In the genomic region with DNA sequence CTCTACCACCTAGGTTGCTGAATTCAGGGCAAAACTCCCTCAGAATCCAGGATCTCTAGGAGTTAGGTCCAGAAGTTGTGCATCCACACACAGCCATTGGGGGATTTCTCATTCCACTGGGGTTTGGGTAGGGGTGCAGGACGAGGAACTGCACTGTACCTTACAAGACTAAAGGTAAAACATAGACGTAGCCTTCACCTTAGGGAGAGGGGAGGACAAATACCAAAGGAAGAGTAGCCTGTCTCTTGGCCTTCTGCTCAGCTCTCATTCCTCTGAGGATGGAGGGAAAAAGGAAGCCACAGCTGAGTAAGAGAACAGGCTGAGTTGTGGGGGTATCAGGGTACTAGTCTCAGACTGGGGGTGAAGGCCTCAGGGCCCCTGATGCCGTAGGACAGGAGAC, we compare ENCODE assay signal across 9 mouse cellular contexts. TPM values are rescaled to one million over a fixed set of nuclear protein-coding genes. Genes with fewer than 3 reads are reported as not detected.
DNase-seq lines count a peak whose midpoint lies in the region; ATAC-seq lines count a peak whose summit lies in the region.
"Had no signal": no experiment of that assay in that cellular context is flagged by ENCODE, and none has a peak within 500 bp of the region (broad histone marks: within the 10 kb centered on the region; RNA-seq: fewer than 3 reads in every experiment).

A gene (minus strand): TSS at position 101 of the 400 bp plus-strand sequence.

- peaks cover 51% of the 10 kb centered on the region for H3K36me3 ChIP-seq in heart, embryonic 16.5 days (ENCODE audit: control insufficient read depth, insufficient read depth)
- peaks cover 46% of the 10 kb centered on the region for H3K36me3 ChIP-seq in liver, embryonic 11.5 days (ENCODE audit: control insufficient read depth, insufficient read depth, low read length)
- peaks cover 96% of the 10 kb centered on the region for H3K36me3 ChIP-seq in liver, embryonic 12.5 days
- peaks cover 26% of the 10 kb centered on the region for H3K36me3 ChIP-seq in macrophage (ENCODE audit: inconsistent target)
- H3K36me3 ChIP-seq in hindbrain, embryonic 10.5 days, result peaks cover 99% of the 10 kb centered on the region

- H3K9ac ChIP-seq in heart, embryonic 16.5 days (ENCODE audit: low read length), result peak within 1 kb of the TSS; percentile 23; the same call in 1 of the 2 replicates
- no peak within 1 kb of the TSS for H3K9ac ChIP-seq in liver, embryonic 11.5 days (ENCODE audit: low read depth, low read length)
- H3K9ac ChIP-seq in liver, embryonic 12.5 days, result no peak within 1 kb of the TSS

- no peak within 1 kb of the TSS for H3K4me3 ChIP-seq in heart, embryonic 16.5 days (ENCODE audit: low read length)
- H3K4me3 ChIP-seq in liver, embryonic 11.5 days (ENCODE audit: low read depth, low read length), result no peak within 1 kb of the TSS
- no peak within 1 kb of the TSS for H3K4me3 ChIP-seq in liver, embryonic 12.5 days
- peak within 1 kb of the TSS; percentile 60 for H3K4me3 ChIP-seq in brown adipose tissue, adult 24 weeks (ENCODE audit: insufficient read depth, low read depth, low read length)
- H3K4me3 ChIP-seq in macrophage (ENCODE audit: inconsistent target), result peak within 1 kb of the TSS; percentile 24
- no peak within 1 kb of the TSS for H3K4me3 ChIP-seq in hindbrain, embryonic 10.5 days

- H3K27ac ChIP-seq in heart, embryonic 16.5 days (ENCODE audit: low read length), result peak within 1 kb of the TSS; percentile 60
- no peak within 1 kb of the TSS for H3K27ac ChIP-seq in liver, embryonic 11.5 days (ENCODE audit: low read depth, low read length)
- H3K27ac ChIP-seq in liver, embryonic 12.5 days, result no peak within 1 kb of the TSS
- peak within 1 kb of the TSS; percentile 86 for H3K27ac ChIP-seq in brown adipose tissue, adult 24 weeks (replicated peaks; ENCODE audit: low read depth, low read length)
- H3K27ac ChIP-seq in macrophage, result peak within 1 kb of the TSS; percentile 73
- H3K27ac ChIP-seq in hindbrain, embryonic 10.5 days, result no peak within 1 kb of the TSS

- no peak for ATAC-seq in heart, embryonic 16.5 days (replicated peaks; ENCODE audit: extremely low read depth, insufficient read depth, low FRiP score)
- no peak for ATAC-seq in liver, embryonic 11.5 days (replicated peaks; ENCODE audit: low FRiP score)
- no peak for ATAC-seq in liver, embryonic 12.5 days

- H3K27me3 ChIP-seq in heart, embryonic 16.5 days (ENCODE audit: control insufficient read depth, insufficient read depth, low read length), result no peaks in the 10 kb centered on the region
- H3K27me3 ChIP-seq in liver, embryonic 11.5 days (replicated peaks; ENCODE audit: control insufficient read depth, insufficient read depth, low read length), result no peaks in the 10 kb centered on the region
- H3K27me3 ChIP-seq in liver, embryonic 12.5 days (replicated peaks), result no peaks in the 10 kb centered on the region
- no peaks in the 10 kb centered on the region for H3K27me3 ChIP-seq in hindbrain, embryonic 10.5 days (ENCODE audit: insufficient read depth, poor library complexity, severe bottlenecking)

- intact Hi-C loops in heart, postnatal 14 days (cut with DNase I), result no loop called here

- DNase-seq in heart, postnatal 14 days, result no peak
- DNase-seq in liver, embryonic 11.5 days (ENCODE audit: low spot score), result peak; percentile 15
- no peak for DNase-seq in hindbrain, embryonic 10.5 days (ENCODE audit: low spot score)
- DNase-seq: gastrocnemius, postnatal 25 days; right cerebral cortex, postnatal 14 days had no signal

- H3K9me3 ChIP-seq in heart, embryonic 16.5 days (replicated peaks; ENCODE audit: control insufficient read depth, low read length), result no peaks in the 10 kb centered on the region
- H3K9me3 ChIP-seq in liver, embryonic 11.5 days (ENCODE audit: control insufficient read depth, low read length), result no peaks in the 10 kb centered on the region
- no peaks in the 10 kb centered on the region for H3K9me3 ChIP-seq in liver, embryonic 12.5 days (replicated peaks)
- H3K9me3 ChIP-seq in hindbrain, embryonic 10.5 days, result no peaks in the 10 kb centered on the region

- peak within 1 kb of the TSS; percentile 27 for H3K4me2 ChIP-seq in heart, embryonic 16.5 days (ENCODE audit: low read depth, low read length)
- H3K4me2 ChIP-seq in liver, embryonic 11.5 days, result no peak within 1 kb of the TSS
- H3K4me2 ChIP-seq in liver, embryonic 12.5 days, result no peak within 1 kb of the TSS

- H3K4me1 ChIP-seq in heart, embryonic 16.5 days (ENCODE audit: control insufficient read depth, insufficient read depth, low read length), result peaks cover 15% of the 10 kb centered on the region
- H3K4me1 ChIP-seq in liver, embryonic 11.5 days (replicated peaks; ENCODE audit: control insufficient read depth, insufficient read depth, low read length), result no peaks in the 10 kb centered on the region
- peaks cover 7% of the 10 kb centered on the region for H3K4me1 ChIP-seq in liver, embryonic 12.5 days
- no peaks in the 10 kb centered on the region for H3K4me1 ChIP-seq in brown adipose tissue, adult 24 weeks (ENCODE audit: control insufficient read depth, insufficient read depth, insufficient read length, low read length)
- H3K4me1 ChIP-seq in hindbrain, embryonic 10.5 days (replicated peaks), result no peaks in the 10 kb centered on the region

- H3K79me2 ChIP-seq in macrophage (ENCODE audit: inconsistent target), result peaks cover 22% of the 10 kb centered on the region; the same call in 1 of the 2 replicates

- WGBS in heart, embryonic 16.5 days, result 89% methylated on average over 3 of the region's 3 CpGs
- WGBS in liver, embryonic 11.5 days, result 85% methylated on average over 3 of the region's 3 CpGs
- WGBS in liver, embryonic 12.5 days (ENCODE audit: insufficient replicate concordance), result 68% methylated on average over 3 of the region's 3 CpGs
- 100% methylated on average over 1 of the region's 3 CpGs for WGBS in macrophage (ENCODE audit: missing documents)
- 96% methylated on average over 3 of the region's 3 CpGs for WGBS in hindbrain, embryonic 10.5 days

RNA-seq across cellular contexts. Expression of the gene that starts here (rescaled TPM):
- polyA plus RNA-seq in heart, embryonic 16.5 days (2015; fragmentation: Nextera tagmentation; extraction: Ambion mirVana), result 1.9 and 3.2 TPM in 2 replicates
- 1 to 10 TPM; 5.1 to 6.4 TPM for total RNA-seq in heart, postnatal 14 days (2021)
- 2.4 and 3.9 TPM in 2 replicates for polyA plus RNA-seq in liver, embryonic 11.5 days (2014; fragmentation: Nextera tagmentation; extraction: Ambion mirVana)
- 4.5 and 4.9 TPM in 2 replicates for polyA plus RNA-seq in liver, embryonic 12.5 days (2016; fragmentation: Nextera tagmentation; extraction: Ambion mirVana)
- 9.8 and 12.0 TPM in 2 replicates for polyA plus RNA-seq in brown adipose tissue, adult 24 weeks (2012; ENCODE audit: insufficient read depth, insufficient read length, missing spikeins)
- 100 to 1,000 TPM in 14 of 26 experiments, 10 to 100 TPM in 12; 30.6 to 291 (median 103) TPM for total RNA-seq in macrophage (2018; cell fraction: chromatin; rRNA removed)
- 100 to 1,000 TPM in 13 of 26 experiments, 10 to 100 TPM in 13; 46.8 to 451 (median 169) TPM for total RNA-seq in macrophage (2018; cell fraction: cytosol; rRNA removed)
- 100 to 1,000 TPM in 14 of 26 experiments, 10 to 100 TPM in 12; 47.1 to 360 (median 164) TPM for total RNA-seq in macrophage (2018; cell fraction: nucleus; rRNA removed)
- 56.7 to 120 TPM (median 96.3 TPM) in 3 replicates for polyA plus RNA-seq in macrophage (2018)
- 2.4 and 3.8 TPM in 2 replicates for polyA plus RNA-seq in hindbrain, embryonic 10.5 days (2016; fragmentation: Nextera tagmentation; extraction: Ambion mirVana)

Comparison
In these comparisons a context has a peak if more than half of its experiments do, and no peak if none do; other contexts are left out.
1. H3K27ac ChIP-seq: peak in heart, embryonic 16.5 days (single experiment), brown adipose tissue, adult 24 weeks (single experiment) and macrophage (single experiment); none in liver, embryonic 11.5 days (single experiment), liver, embryonic 12.5 days (single experiment) and hindbrain, embryonic 10.5 days (single experiment).
2. H3K4me3 ChIP-seq: peak in brown adipose tissue, adult 24 weeks (single experiment) and macrophage (single experiment); none in heart, embryonic 16.5 days (single experiment), liver, embryonic 11.5 days (single experiment), liver, embryonic 12.5 days (single experiment) and hindbrain, embryonic 10.5 days (single experiment).